Mouse (Mus musculus) embryo, embryonic 11 days (tissue): ENCODE data around the gene Scfd2.

ENCODE experiments used
- DNase-seq: peaks from one replicate; pipeline ENCODE4 v3.0.0-alpha.2; 2015

Gene Scfd2

GRCm38 (mm10) chr5:74267196-74267595 lies 264.4 kb downstream of the Scfd2 start:
- no peak for DNase-seq

GRCm38 (mm10) chr5:74266476-74266819 lies 265.1 kb downstream of the Scfd2 start:
- no peak for DNase-seq

GRCm38 (mm10) chr5:74265601-74266475 lies 265.7 kb downstream of the Scfd2 start:
- no peak for DNase-seq

GRCm38 (mm10) chr5:74265151-74265550 lies 266.4 kb downstream of the Scfd2 start:
- DNase-seq = no peak

GRCm38 (mm10) chr5:74264541-74264940 lies 267.0 kb downstream of the Scfd2 start:
- no peak for DNase-seq

GRCm38 (mm10) chr5:74261016-74261415 lies 270.5 kb downstream of the Scfd2 start:
- no peak for DNase-seq

GRCm38 (mm10) chr5:74260378-74260809 lies 271.2 kb downstream of the Scfd2 start:
- DNase-seq = peak; percentile 56

GRCm38 (mm10) chr5:74256705-74257104 lies 274.9 kb downstream of the Scfd2 start:
- DNase-seq = no peak

GRCm38 (mm10) chr5:74254996-74255395 lies 276.6 kb downstream of the Scfd2 start:
- DNase-seq = no peak

- DNase-seq = peak; percentile 50
Measured at GRCm38 (mm10) chr5:74253724-74254328, 277.7 kb downstream of the Scfd2 start.

- no peak for DNase-seq
Measured at GRCm38 (mm10) chr5:74252672-74253286, 278.8 kb downstream of the Scfd2 start.

GRCm38 (mm10) chr5:74250947-74251346 lies 280.6 kb downstream of the Scfd2 start:
- DNase-seq = no peak

GRCm38 (mm10) chr5:74250308-74250707 lies 281.3 kb downstream of the Scfd2 start:
- DNase-seq = no peak

GRCm38 (mm10) chr5:74249794-74250193 lies 281.8 kb downstream of the Scfd2 start:
- DNase-seq = no peak

GRCm38 (mm10) chr5:74246971-74247370 lies 284.6 kb downstream of the Scfd2 start:
- no peak for DNase-seq

GRCm38 (mm10) chr5:74246453-74246852 lies 285.1 kb downstream of the Scfd2 start:
- DNase-seq = no peak

GRCm38 (mm10) chr5:74245641-74246145 lies 285.9 kb downstream of the Scfd2 start:
- no peak for DNase-seq

GRCm38 (mm10) chr5:74244406-74245019 lies 287.0 kb downstream of the Scfd2 start:
- no peak for DNase-seq

- DNase-seq = no peak
Measured at GRCm38 (mm10) chr5:74242654-74243053, 288.9 kb downstream of the Scfd2 start.

GRCm38 (mm10) chr5:74240926-74241680 lies 290.5 kb downstream of the Scfd2 start:
- no peak for DNase-seq

- no peak for DNase-seq
Measured at GRCm38 (mm10) chr5:74240298-74240697, 291.3 kb downstream of the Scfd2 start.

GRCm38 (mm10) chr5:74239369-74239768 lies 292.2 kb downstream of the Scfd2 start:
- no peak for DNase-seq
